In genomic region chr7:28957997-28958725, GRCm38 (mm10) we compare ENCODE assay signal across 14 mouse cellular contexts. TPM values are rescaled to one million over a fixed set of nuclear protein-coding genes. Genes with fewer than 3 reads are reported as not detected.
DNase-seq lines count a peak whose midpoint lies in the region; ATAC-seq and TF ChIP-seq lines count a peak whose summit lies in the region.
"Had no signal": no experiment of that assay in that cellular context is flagged by ENCODE, and none has a peak within 500 bp of the region (broad histone marks: within the 10 kb centered on the region; RNA-seq: fewer than 3 reads in every experiment).

No protein-coding gene starts in this region.

- 36% methylated on average over 1 of the region's 1 CpGs for WGBS in heart, embryonic 12.5 days
- WGBS in intestine, postnatal 0 days = 16% methylated on average over 1 of the region's 1 CpGs
- WGBS in midbrain, embryonic 15.5 days = 74% methylated on average over 1 of the region's 1 CpGs

- peaks cover 8% of the 10 kb centered on the region; the same call in 1 of the 2 replicates for H3K36me3 ChIP-seq in heart, embryonic 12.5 days
- H3K36me3 ChIP-seq in intestine, postnatal 0 days (ENCODE audit: control insufficient read depth, insufficient read depth) = no peaks in the 10 kb centered on the region; the same call in 1 of the 2 replicates
- no peaks in the 10 kb centered on the region for H3K36me3 ChIP-seq in midbrain, embryonic 15.5 days (replicated peaks)
- H3K36me3 ChIP-seq: forebrain, embryonic 15.5 days had no signal

- intact Hi-C loops in heart, postnatal 36 days (cut with DNase I) = no loop called here
- intact Hi-C loops in left cerebral cortex, postnatal 14 days (cut with DNase I) = loop anchor here (5.0 kb wide), 1 partner anchor 36 kb away; no protein-coding TSS in a partner anchor

- TF ChIP-seq CTCF in intestine, postnatal 0 days (IDR thresholded peaks at IDR 0.05; ENCODE audit: low read depth) = no peak

- peak overlapping the region; percentile 99 for H3K4me2 ChIP-seq in heart, embryonic 12.5 days
- H3K4me2 ChIP-seq in intestine, postnatal 0 days (replicated peaks; ENCODE audit: low read depth) = peak overlapping the region; percentile 70
- H3K4me2 ChIP-seq in midbrain, embryonic 15.5 days = no peak overlapping the region
- H3K4me2 ChIP-seq: forebrain, embryonic 15.5 days had no signal

- peak overlapping the region; percentile 52; the same call in 1 of the 2 replicates for H3K9ac ChIP-seq in heart, embryonic 12.5 days
- H3K9ac ChIP-seq in intestine, postnatal 0 days (ENCODE audit: low read depth, low read length) = peak overlapping the region; percentile 43; the same call in 1 of the 2 replicates
- no peak overlapping the region for H3K9ac ChIP-seq in midbrain, embryonic 15.5 days
- H3K9ac ChIP-seq: forebrain, embryonic 15.5 days had no signal

- DNase-seq in heart, postnatal 36 days = no peak
- DNase-seq in urinary bladder, adult 2 months (ENCODE audit: low spot score) = peak; percentile 19
- no peak for DNase-seq in urinary bladder, postnatal 4 days (ENCODE audit: low spot score in 2 of 2)
- no peak for DNase-seq in left cerebral cortex, postnatal 14 days (ENCODE audit: low spot score in 2 of 2)
- DNase-seq in retina, postnatal 1 day = no peak
- DNase-seq: adrenal gland, postnatal 10 days; cerebellum, postnatal 25 days; right cerebral cortex, postnatal 14 days had no signal

- no peaks in the 10 kb centered on the region for H3K27me3 ChIP-seq in heart, embryonic 12.5 days (replicated peaks)
- H3K27me3 ChIP-seq in intestine, postnatal 0 days (replicated peaks; ENCODE audit: control insufficient read depth, insufficient read depth, low read length) = no peaks in the 10 kb centered on the region
- H3K27me3 ChIP-seq in midbrain, embryonic 15.5 days (replicated peaks) = no peaks in the 10 kb centered on the region
- H3K27me3 ChIP-seq: forebrain, embryonic 15.5 days had no signal

- H3K9me3 ChIP-seq in heart, embryonic 12.5 days (replicated peaks) = no peaks in the 10 kb centered on the region
- H3K9me3 ChIP-seq in intestine, postnatal 0 days (ENCODE audit: control insufficient read depth) = no peaks in the 10 kb centered on the region
- H3K9me3 ChIP-seq in midbrain, embryonic 15.5 days = no peaks in the 10 kb centered on the region
- H3K9me3 ChIP-seq: forebrain, embryonic 15.5 days; G1E had no signal

- H3K4me3 ChIP-seq in heart, embryonic 12.5 days = no peak overlapping the region
- H3K4me3 ChIP-seq in intestine, postnatal 0 days (ENCODE audit: low read depth, low read length) = peak overlapping the region; percentile 100; the same call in 1 of the 2 replicates
- no peak overlapping the region for H3K4me3 ChIP-seq in midbrain, embryonic 15.5 days
- H3K4me3 ChIP-seq: forebrain, embryonic 15.5 days; layer of hippocampus, adult 2 months had no signal

- peaks cover 72% of the 10 kb centered on the region for H3K4me1 ChIP-seq in heart, embryonic 12.5 days (replicated peaks)
- H3K4me1 ChIP-seq in intestine, postnatal 0 days (replicated peaks; ENCODE audit: control insufficient read depth, insufficient read depth, low read length) = peaks cover 27% of the 10 kb centered on the region
- peaks cover 56% of the 10 kb centered on the region for H3K4me1 ChIP-seq in midbrain, embryonic 15.5 days

- no peak for ATAC-seq in heart, embryonic 12.5 days (ENCODE audit: insufficient number of reproducible peaks, low FRiP score)
- ATAC-seq in intestine, postnatal 0 days = no peak
- no peak for ATAC-seq in midbrain, embryonic 15.5 days (replicated peaks)
- ATAC-seq: forebrain, embryonic 15.5 days had no signal

- peak overlapping the region; percentile 58; the same call in 1 of the 2 replicates for H3K27ac ChIP-seq in heart, embryonic 12.5 days (ENCODE audit: poor library complexity, severe bottlenecking)
- peak overlapping the region; percentile 93; the same call in 1 of the 2 replicates for H3K27ac ChIP-seq in intestine, postnatal 0 days (ENCODE audit: low read depth, low read length)
- no peak overlapping the region for H3K27ac ChIP-seq in midbrain, embryonic 15.5 days
- H3K27ac ChIP-seq: forebrain, embryonic 15.5 days had no signal

RNA-seq across cellular contexts. Expression of gene Actn4, which starts 4.0 kb away (rescaled TPM):
- 317 and 318 TPM in 2 replicates for polyA plus RNA-seq in heart, embryonic 12.5 days (2016; fragmentation: Nextera tagmentation; extraction: Ambion mirVana)
- total RNA-seq in heart, postnatal 36 days (2021) = 10 to 100 TPM; 69.4 to 81.8 TPM
- 285 and 345 TPM in 2 replicates for polyA plus RNA-seq in urinary bladder, adult 2 months (2012; rRNA removed)
- 293 and 319 TPM in 2 replicates for polyA plus RNA-seq in intestine, postnatal 0 days (2015; fragmentation: Nextera tagmentation; extraction: Ambion mirVana)
- total RNA-seq in left cerebral cortex, postnatal 14 days (2021) = 100 to 1,000 TPM; 177 to 205 TPM
- 140 and 143 TPM in 2 replicates for polyA plus RNA-seq in midbrain, embryonic 15.5 days (2015; fragmentation: Nextera tagmentation; extraction: Ambion mirVana)

RNA-seq across cellular contexts. Expression of gene Eif3k, which starts 23.5 kb away (rescaled TPM):
- 254 and 255 TPM in 2 replicates for polyA plus RNA-seq in heart, embryonic 12.5 days (2016; fragmentation: Nextera tagmentation; extraction: Ambion mirVana)
- total RNA-seq in heart, postnatal 36 days (2021) = 100 to 1,000 TPM; 159 to 163 TPM
- polyA plus RNA-seq in urinary bladder, adult 2 months (2012; rRNA removed) = 368 and 380 TPM in 2 replicates
- 282 and 286 TPM in 2 replicates for polyA plus RNA-seq in intestine, postnatal 0 days (2015; fragmentation: Nextera tagmentation; extraction: Ambion mirVana)
- total RNA-seq in left cerebral cortex, postnatal 14 days (2021) = 100 to 1,000 TPM; 163 to 174 TPM
- polyA plus RNA-seq in midbrain, embryonic 15.5 days (2015; fragmentation: Nextera tagmentation; extraction: Ambion mirVana) = 269 and 284 TPM in 2 replicates

RNA-seq across cellular contexts. Expression of gene Map4k1, which starts 23.7 kb away (rescaled TPM):
- 5.8 and 6.5 TPM in 2 replicates for polyA plus RNA-seq in heart, embryonic 12.5 days (2016; fragmentation: Nextera tagmentation; extraction: Ambion mirVana)
- total RNA-seq in heart, postnatal 36 days (2021) = under 1 TPM; 0.61 to 0.81 TPM
- 3.6 and 3.8 TPM in 2 replicates for polyA plus RNA-seq in urinary bladder, adult 2 months (2012; rRNA removed)
- 1.5 and 1.6 TPM in 2 replicates for polyA plus RNA-seq in intestine, postnatal 0 days (2015; fragmentation: Nextera tagmentation; extraction: Ambion mirVana)
- total RNA-seq in left cerebral cortex, postnatal 14 days (2021) = 1 to 10 TPM; 2.0 to 3.7 TPM
- 8.5 and 11.4 TPM in 2 replicates for polyA plus RNA-seq in midbrain, embryonic 15.5 days (2015; fragmentation: Nextera tagmentation; extraction: Ambion mirVana)
